Mouse (Mus musculus) G1E (cell line): ENCODE results near the gene Prkag1. TPM values are rescaled to one million over a fixed set of nuclear protein-coding genes. Genes with fewer than 3 reads are reported as not detected.

ENCODE experiments used
- ATAC-seq: 2 replicates; pipeline ENCODE4 v1.8.0; 2016; ENCODE audit warnings: mild to moderate bottlenecking; ENCODE audit not compliant: insufficient number of reproducible peaks, poor library complexity, low FRiP score, severe bottlenecking; ENCODE audit errors: extremely low read depth
- DNase-seq: peaks from one replicate; pipeline ENCODE4 v3.0.0; 2012; ENCODE audit warnings: low spot score
- H3K27me3 ChIP-seq: 2 replicates; pipeline ENCODE4 v1.6.1; 2012; ENCODE audit warnings: mild to moderate bottlenecking, low read length, inconsistent platforms; ENCODE audit not compliant: insufficient read depth
- H3K36me3 ChIP-seq: replicated peaks from 2 replicates; pipeline ENCODE3; 2012; ENCODE audit warnings: mild to moderate bottlenecking, inconsistent platforms
- H3K4me1 ChIP-seq: 2 replicates; pipeline ENCODE4 v1.6.1; 2012; ENCODE audit warnings: low read depth, low read length, inconsistent platforms, mixed read lengths; ENCODE audit not compliant: insufficient read depth
- H3K4me3 ChIP-seq: 2 replicates; pipeline ENCODE4 v1.5.1; 2012; ENCODE audit warnings: low read depth, mild to moderate bottlenecking, inconsistent platforms, low read length, moderate library complexity, mixed read lengths
- H3K9me3 ChIP-seq: replicated peaks from 2 replicates; pipeline ENCODE4 v1.6.1; 2012; ENCODE audit warnings: inconsistent platforms
- CTCF ChIP-seq: IDR thresholded peaks from 2 replicates; pipeline ENCODE4 v1.5.1; 2012; ENCODE audit warnings: low read depth, low read length, inconsistent platforms, mixed read lengths
- GATA1 ChIP-seq: IDR thresholded peaks from 2 replicates; pipeline ENCODE4 v1.6.1; 2012; ENCODE audit warnings: borderline replicate concordance, low read length, inconsistent platforms, mixed read lengths
- GATA2 ChIP-seq: IDR thresholded peaks from 2 replicates; pipeline ENCODE4 v1.6.1; 2012; ENCODE audit warnings: low read depth, low read length, inconsistent platforms, borderline replicate concordance
- POLR2AphosphoS5 ChIP-seq: IDR thresholded peaks from 2 replicates; pipeline ENCODE4 v1.6.1; 2012; ENCODE audit warnings: low read depth, low read length, inconsistent platforms; ENCODE audit not compliant: insufficient replicate concordance
- TAL1 ChIP-seq: conservative IDR thresholded peaks from 2 replicates; pipeline ENCODE4 v1.6.1; 2012; ENCODE audit warnings: low read depth, low read length, inconsistent platforms, mixed read lengths
- polyA plus RNA-seq: library from polyadenylated mRNA; stranded (reverse); fragments of >175 nt; gene quantifications from 2 replicates; pipeline ENCODE4 v1.2.3, GENCODE M21; 2012
- total RNA-seq, 2 experiments: library from RNA; stranded (forward) in 1 of 2; stranded (reverse) in 1 of 2; fragments of 200-1000 nt in 1 of 2; fragments of >200 nt in 1 of 2; fragmentation: Nextera tagmentation in 1 of 2; gene quantifications; 2 replicates each; pipeline ENCODE4 v1.2.3; 2014 to 2017

Prkag1 gene
- total and polyA plus RNA-seq, 3 experiments = 62.8 to 150 (median 106) TPM

DNA sequence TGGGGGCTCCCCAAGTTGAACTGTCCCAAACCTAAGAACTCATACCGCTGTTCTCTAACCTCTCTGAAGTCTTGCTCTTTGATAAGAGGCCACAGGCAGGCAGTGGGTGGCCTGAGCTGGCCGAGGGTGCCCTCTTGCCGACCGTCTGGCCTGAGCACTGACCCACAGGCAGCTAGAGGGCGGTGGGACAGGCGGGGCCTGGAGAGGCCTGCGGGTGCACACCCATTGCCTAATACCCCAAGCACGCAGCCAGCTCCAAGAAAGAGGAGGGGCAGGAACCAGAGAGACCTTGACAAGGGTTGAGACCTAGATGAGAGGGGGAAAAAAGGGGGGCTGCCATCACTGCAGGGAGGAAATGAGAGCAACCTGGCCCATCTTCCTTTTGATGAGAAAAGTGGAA is 51.2 kb downstream of the Prkag1 start:
- TF ChIP-seq TAL1 = no peak
- TF ChIP-seq POLR2AphosphoS5 = no peak
- TF ChIP-seq GATA2 = no peak
- TF ChIP-seq CTCF = no peak
- TF ChIP-seq GATA1 = no peak
- DNase-seq (no peak), ATAC-seq (no peak)
- Histone ChIP-seq H3K4me1 (peaks cover 31% of the 10 kb centered on the region), H3K4me3 (no peak overlapping the region), H3K27me3 (peaks cover 56% of the 10 kb centered on the region), H3K9me3 (0 out of 2 replicates have a peak, but pooled peaks cover 3% of the 10 kb centered on the region), H3K36me3 (no peaks in the 10 kb centered on the region)

DNA sequence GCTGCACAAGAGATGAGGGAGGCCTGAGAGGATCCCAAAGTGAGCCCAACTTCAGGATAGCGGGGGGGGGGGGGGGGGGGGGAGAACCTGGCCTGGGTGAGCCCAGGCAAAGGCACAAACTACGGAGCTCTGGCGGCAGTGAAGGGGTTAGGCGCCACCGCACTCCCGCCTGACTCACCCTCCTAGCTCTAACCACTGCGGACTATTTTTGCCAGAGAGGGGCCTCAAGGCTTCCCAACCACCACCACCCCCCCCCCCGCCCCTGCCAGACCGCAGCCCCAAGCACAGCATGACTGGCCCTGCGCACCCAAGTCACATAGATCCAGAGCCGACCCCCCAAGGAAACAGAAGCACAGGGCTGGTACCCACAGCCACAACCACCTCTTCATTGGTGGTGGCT is 52.5 kb downstream of the Prkag1 start:
- Histone ChIP-seq H3K27me3 (peaks cover 64% of the 10 kb centered on the region), H3K9me3 (0 out of 2 replicates have a peak, but pooled peaks cover 3% of the 10 kb centered on the region), H3K36me3 (no peaks in the 10 kb centered on the region), H3K4me1 (peaks cover 29% of the 10 kb centered on the region), H3K4me3 (no peak overlapping the region)
- no peak for DNase-seq
- no peak for ATAC-seq
- TF ChIP-seq GATA2 (no peak), TAL1 (no peak), CTCF (no peak), GATA1 (no peak)

- H3K9me3 ChIP-seq = 0 out of 2 replicates have a peak, but pooled peaks cover 3% of the 10 kb centered on the region
- TF ChIP-seq CTCF = no peak
- TF ChIP-seq POLR2AphosphoS5 = no peak
- TF ChIP-seq GATA2 = no peak
- no peak for TF ChIP-seq TAL1
- no peak for TF ChIP-seq GATA1
- no peak for ATAC-seq
- H3K4me3 ChIP-seq = peak overlapping the region; percentile 54; the same call in 1 of the 2 replicates
- H3K27me3 ChIP-seq = peaks cover 64% of the 10 kb centered on the region
- H3K4me1 ChIP-seq = peaks cover 30% of the 10 kb centered on the region
- no peaks in the 10 kb centered on the region for H3K36me3 ChIP-seq
- no peak for DNase-seq
Observed at GRCm38 (mm10) chr15:98778191-98778770, 53.0 kb downstream of the Prkag1 start.

DNA sequence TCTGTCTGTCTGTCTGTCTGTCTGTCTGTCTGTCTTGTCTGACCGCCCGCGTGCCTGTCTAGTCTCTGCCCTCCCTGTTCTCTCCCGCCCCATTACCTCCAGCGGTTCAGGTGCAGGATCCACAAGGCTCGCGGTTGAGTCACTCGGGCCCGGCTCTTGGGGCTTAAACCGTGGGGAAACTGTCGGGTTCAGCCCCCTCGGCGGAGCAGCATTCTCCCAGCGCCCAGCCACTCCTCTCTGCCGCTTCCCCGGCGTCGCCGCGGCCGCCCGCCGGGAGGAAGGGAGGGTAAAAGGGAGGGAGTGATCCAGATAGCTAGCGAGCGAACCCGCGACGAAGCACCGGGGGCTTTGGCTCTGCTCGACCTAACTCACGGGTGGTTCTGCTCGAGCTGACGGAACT is 53.6 kb downstream of the Prkag1 start, which contains the start of gene Wnt10b:
TSS of gene Wnt10b (minus strand) at position 389 of the 400 bp plus-strand sequence.
- peaks cover 68% of the 10 kb centered on the region for H3K27me3 ChIP-seq
- DNase-seq (no peak), ATAC-seq (no peak)
- no peaks in the 10 kb centered on the region for H3K36me3 ChIP-seq
- TF ChIP-seq POLR2AphosphoS5 (no peak), TAL1 (no peak), GATA2 (no peak), GATA1 (no peak), CTCF (no peak)
- H3K9me3 ChIP-seq = 0 out of 2 replicates have a peak, but pooled peaks cover 3% of the 10 kb centered on the region
- H3K4me3 ChIP-seq = peak within 1 kb of the TSS; percentile 54; the same call in 1 of the 2 replicates
- peaks cover 35% of the 10 kb centered on the region for H3K4me1 ChIP-seq

- H3K4me1 ChIP-seq = peaks cover 41% of the 10 kb centered on the region
- 0 out of 2 replicates have a peak, but pooled peaks cover 3% of the 10 kb centered on the region for H3K9me3 ChIP-seq
- no peak overlapping the region; the same call in 1 of the 2 replicates for H3K4me3 ChIP-seq
- ATAC-seq = no peak
- peaks cover 70% of the 10 kb centered on the region for H3K27me3 ChIP-seq
- H3K36me3 ChIP-seq = no peaks in the 10 kb centered on the region
- TF ChIP-seq TAL1 (no peak), POLR2AphosphoS5 (no peak), GATA2 (no peak), CTCF (no peak), GATA1 (no peak)
- DNase-seq = no peak
Observed at GRCm38 (mm10) chr15:98777005-98777616, 54.2 kb downstream of the Prkag1 start.

GRCm38 (mm10) chr15:98776280-98777004 is 54.9 kb downstream of the Prkag1 start:
- Histone ChIP-seq H3K36me3 (no peaks in the 10 kb centered on the region), H3K4me1 (peaks cover 45% of the 10 kb centered on the region), H3K27me3 (peaks cover 77% of the 10 kb centered on the region), H3K4me3 (peak overlapping the region; percentile 25; the same call in 1 of the 2 replicates), H3K9me3 (0 out of 2 replicates have a peak, but pooled peaks cover 3% of the 10 kb centered on the region)
- ATAC-seq (no peak), DNase-seq (no peak)
- TF ChIP-seq GATA2 (no peak), GATA1 (no peak), CTCF (no peak), TAL1 (no peak), POLR2AphosphoS5 (no peak)
